Mouse (Mus musculus) ovary, postnatal 10 days (tissue): ENCODE results near the gene Arhgap24.

Experiments
- DNase-seq: peaks from one replicate; pipeline ENCODE4 v3.0.0; 2022; ENCODE audit warnings: low spot score

Arhgap24 gene

DNA sequence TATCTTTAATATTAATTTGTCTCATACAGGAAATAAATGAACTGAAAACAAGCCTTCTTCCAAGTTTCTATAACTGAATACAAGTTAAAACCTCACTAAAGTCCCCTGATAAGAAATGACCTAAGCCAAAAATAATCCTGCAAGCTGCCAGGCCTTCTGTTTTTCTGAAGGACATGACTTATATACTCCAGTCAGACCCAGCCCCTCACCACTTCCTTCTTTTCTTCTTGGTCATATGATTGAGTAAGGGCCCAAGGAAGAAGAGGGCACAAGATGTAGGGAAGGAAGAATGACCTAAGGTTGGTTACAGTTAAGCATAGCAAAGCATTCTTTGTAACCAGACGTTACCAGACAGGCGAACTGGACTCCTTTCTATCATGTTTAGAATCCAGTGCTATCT is 21.1 kb downstream of the Arhgap24 start:
- no peak for DNase-seq

DNA sequence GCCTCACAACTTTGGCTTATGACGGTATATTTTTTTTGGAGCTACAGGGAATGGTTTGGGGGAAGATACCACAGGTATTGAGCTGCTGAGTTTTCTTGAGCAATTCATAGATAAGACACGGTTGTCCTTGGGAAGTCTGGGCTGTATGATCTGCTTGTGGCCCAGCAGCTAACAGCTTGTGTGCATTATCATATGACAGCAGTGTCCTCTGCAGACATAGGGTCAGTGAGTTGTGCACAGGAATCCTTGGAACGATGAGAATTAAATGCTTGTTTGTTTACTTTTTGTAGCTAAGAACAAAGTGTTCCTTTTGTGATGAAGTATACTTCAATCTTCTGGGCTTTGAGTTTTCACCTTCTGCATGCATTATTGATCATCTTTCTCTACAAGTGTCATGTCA is 21.9 kb downstream of the Arhgap24 start:
- no peak for DNase-seq

DNA sequence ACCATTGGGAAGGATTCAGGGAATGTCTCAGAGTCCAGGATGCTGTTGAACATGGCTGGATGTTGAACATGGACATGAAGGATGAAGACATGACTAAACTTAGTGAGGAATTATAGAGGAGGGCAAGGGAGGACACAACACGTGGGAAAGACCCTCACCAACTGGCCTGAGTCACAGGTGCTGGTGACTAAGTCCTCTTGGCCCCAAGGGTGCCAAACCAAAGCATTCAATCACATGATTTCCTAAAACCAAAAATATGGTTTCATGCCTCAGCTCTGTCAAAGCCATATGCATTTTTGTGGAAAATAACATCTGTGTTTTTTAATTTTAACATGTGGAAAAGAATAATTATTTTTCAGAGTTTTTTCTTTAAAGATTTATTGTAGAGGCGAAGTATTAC is 22.7 kb downstream of the Arhgap24 start:
- DNase-seq = no peak

DNA sequence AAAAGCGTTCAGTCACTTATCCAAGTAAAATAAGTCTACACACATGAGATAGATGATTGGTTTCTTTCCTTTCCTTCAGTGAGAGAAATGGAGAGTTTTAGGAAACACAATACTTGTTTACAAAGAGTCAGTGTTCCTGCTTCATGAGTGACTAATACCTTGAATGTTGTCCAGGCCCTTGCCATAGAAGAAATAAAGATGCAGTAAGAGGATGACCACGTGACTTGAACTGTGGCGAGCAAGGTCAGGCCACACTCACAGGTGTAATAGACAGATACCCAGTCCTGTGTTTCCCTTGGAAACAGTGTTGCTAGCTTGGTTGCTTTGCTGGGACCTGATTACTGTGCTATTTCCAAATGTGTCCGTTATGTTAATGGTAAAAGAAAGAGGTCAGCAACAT is 23.4 kb downstream of the Arhgap24 start:
- DNase-seq = no peak

DNA sequence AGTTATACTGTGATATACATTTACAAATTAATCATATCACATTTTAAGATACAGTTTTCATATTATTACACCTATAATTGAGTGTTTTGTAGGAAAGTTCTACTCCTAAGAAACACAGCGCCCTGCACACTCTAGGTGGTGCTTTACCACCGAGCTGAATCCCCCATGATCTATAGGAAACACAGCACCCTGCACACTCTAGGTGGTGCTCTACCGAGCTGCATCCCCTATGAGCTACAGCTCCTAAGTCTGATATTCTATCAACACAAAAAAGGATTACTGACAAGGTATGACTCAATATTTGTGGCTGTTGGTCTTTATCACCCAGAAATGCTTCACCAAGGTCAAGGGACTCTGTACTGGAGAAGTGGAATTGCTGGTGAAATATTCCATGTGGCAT is 27.0 kb downstream of the Arhgap24 start:
- no peak for DNase-seq

DNA sequence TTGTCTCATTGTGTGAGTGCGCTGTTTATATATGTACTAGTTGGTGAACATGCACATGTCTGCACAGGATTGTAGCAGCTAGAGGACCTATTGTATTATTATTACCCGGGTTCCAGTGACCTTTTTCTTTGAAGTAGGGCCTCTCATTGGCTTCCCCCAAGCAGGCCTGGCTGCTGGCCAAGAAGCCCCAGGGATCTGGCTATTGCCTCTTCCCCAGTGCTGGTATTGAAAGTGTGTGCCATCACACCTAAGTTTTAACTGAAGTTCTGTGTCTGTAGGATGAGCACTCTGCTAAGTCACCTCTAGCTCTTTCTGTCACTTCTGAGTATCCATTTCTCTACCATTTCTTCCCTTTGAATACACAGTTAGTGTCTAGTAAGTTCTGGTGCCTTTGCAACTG is 28.2 kb downstream of the Arhgap24 start:
- DNase-seq = no peak

DNA sequence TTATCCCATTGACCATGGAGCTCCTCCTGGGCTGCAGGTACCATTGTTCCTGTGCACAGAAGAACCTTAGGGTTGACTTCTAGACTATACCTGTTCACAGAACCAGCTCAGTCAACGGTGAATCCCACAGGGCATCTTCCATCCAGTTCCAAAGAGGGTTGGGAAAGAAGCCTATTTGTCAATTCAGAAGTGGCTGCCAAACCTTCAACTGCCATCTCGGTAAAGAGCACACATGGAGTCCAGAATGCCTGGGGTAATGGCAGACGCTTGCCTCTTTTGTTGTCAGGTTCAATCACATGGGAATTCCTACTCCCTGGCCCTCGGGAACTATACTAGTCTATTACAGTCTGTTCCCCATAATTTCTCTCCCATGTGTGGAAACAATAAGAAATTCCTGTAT is 30.5 kb downstream of the Arhgap24 start:
- DNase-seq = no peak

DNA sequence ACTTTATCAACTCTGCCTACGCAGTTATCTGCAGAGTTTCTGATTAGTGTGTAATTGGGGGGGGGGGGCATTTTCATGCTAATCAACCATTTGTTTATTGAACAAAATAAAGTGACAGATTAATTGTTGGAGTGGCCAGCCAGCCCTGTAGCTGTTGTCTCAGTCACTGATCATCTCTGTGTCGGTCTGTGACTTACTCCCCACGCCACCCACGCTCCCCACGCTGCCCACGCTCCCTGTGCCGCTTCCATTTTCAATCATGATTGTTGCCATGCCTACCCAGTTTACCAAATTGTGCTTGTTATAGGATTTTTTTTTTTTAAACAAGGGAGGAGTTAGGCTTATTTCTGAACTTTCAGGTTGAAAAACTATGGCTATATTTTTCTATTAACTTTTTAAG is 34.3 kb downstream of the Arhgap24 start:
- no peak for DNase-seq

DNA sequence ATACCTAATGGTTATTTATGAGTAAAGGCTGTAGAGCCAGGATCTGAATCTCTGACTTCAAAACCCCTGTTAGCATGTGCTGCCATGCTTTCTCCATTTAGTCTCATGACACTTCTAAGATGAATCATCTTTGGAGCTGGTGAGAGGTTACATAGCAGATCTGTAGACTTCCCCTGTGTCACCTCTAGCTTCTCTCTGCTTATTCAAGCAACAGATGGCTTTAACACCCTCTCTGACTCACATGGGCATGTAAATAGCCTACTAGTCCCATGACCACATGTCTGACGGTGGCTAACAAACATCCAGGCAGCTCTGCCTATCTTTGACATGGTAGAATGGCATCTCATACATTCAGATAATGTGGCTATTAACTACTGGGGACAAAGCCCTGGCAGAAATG is 39.3 kb downstream of the Arhgap24 start:
- DNase-seq = no peak

DNA sequence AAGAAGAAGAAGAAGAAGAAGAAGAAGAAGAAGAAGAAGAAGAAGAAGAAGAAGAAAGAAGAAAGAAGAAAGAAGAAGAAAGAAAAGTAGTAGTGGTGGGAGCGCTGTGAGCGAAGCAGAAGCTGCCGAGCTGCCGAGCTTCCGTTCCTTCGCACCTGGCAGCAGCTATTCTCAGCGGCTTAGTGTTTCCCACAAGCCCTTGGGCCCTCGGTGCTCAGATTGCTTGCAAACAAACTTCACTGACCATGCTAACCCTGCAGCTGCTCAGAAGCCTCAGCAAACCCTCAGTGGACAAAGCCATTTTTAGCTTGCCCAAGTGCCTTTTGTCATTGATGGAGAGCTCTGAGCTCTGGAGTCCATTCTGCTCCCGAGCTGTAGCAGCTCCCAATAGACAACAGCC is 54.1 kb downstream of the Arhgap24 start:
- no peak for DNase-seq

DNA sequence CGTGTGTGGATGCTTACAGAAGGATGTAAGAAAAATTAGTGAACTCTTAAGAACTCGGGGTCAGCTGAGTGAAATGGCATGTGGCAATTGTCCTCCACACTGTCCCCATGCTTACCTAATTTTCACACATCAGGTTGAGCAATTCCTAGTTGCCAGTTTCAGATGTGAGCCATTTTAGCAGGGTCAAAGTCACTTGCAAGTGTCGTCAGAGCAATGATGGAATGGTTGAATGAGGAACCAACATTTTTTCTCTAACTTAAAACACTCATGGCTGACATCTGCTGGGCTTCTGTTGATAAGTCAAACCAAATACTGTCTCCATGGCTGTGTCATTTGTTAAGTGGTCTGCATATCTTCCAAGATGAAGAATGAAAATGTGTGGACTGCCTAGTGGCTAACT is 56.6 kb downstream of the Arhgap24 start:
- DNase-seq = no peak

DNA sequence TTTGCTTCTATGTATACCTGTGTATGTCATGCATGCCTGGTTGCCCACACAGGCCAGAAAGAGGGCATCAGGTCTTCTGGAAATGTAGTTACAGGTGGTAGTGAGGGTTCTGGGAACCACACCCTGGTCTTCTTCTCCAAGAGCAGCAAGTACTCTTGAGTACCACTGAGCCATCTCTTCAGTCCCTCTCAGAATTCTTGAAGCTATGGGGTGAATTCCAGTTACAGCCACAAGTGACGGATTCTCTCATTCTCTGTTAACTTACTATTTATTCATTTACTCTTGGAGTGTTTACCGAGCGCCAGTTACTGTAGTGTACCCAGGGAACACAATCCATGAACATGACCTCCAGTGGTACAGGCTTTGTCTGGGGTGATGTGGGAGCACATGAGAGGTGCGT is 65.1 kb downstream of the Arhgap24 start:
- no peak for DNase-seq

DNA sequence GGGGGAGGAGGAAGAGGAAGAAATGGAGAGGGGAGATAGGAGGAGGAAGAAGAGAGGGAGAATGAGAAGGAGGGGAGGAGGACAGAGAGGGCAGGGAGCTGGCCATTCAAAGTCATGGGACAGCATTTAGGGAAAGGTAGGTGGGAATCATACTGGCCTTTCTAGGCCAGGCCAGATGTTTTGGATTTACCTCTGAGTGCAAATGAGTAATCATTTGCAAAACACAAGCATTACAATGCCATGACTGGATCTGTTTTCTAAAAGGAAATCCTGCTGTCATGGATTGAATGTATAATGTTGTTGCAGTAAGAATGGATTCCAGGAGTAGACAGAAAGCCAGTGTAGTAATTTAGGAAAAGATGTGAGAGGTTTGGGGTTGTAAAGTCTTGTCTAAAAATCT is 66.6 kb downstream of the Arhgap24 start:
- DNase-seq = no peak

DNA sequence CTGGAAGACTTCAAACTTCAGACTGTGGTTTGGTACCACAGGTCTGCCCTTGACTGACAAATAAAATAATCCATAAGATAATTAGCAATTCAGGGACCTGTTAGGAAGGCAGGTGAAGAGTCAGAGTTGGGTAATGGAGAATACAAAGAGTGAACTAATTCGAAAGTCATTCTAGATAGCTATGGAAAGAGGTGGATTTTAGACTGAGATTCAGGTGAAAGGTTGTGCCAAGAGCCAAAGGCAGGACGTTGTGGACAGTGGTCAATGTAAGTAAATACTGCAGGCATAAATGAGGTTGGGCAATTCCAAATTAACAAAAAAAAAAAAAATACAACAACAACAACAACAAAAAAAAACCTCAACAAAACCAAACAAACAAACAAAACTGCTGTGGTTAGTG is 67.2 kb downstream of the Arhgap24 start:
- no peak for DNase-seq

DNA sequence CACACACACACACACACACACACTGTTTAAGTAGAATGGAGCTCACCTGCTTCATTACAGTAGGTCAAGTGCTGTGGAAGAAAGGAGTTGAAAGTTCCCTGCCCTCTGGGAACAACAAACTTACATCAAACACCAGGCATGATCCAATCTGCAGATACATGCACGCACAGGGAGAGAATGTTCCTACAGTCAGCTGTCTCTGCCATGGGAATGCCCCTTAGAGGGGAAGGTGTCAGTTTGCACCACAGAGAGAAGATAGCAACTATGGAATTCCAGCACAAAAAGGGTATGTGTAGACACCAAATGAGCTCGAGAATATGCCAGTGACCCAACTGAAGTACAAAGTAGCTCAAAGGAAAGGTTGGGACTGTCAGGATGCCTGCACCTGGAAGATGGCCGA is 69.0 kb downstream of the Arhgap24 start:
- no peak for DNase-seq

DNA sequence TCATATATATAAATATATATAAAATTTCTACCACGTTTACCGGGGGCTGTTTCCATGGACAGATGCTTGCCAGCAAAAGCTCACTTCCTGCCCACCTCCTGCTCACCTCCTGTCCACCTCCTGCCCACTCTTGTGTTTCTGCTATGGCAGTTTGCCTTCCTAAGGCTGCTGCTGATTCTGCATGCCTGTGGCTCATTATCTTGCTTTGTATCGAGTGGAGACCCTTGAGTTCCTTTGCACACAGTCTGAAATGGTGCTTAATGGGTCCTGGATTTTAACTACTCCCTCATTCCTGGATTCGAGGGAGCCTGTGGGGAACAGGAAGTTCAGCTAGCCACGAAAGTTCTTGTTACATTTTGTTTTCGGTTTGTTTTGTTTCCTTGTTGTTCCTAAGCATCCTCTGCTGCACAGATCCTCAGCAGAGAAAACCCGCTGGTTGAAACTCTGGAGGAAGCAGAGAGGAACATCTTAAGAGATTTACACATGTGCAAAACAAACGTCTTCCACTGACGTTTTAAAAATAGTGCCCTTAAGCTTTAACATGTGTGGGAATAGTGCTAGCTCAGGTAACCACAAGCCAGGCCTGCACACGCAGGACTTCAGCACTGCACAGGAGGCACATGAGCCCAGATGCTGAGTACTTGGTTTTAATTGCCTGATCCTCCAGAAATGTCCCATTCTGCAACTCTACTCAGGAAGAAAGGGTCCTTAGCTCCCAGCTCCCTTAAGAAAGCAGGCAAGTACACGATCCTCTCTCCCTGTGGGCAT is 69.9 kb downstream of the Arhgap24 start:
- DNase-seq = no peak

DNA sequence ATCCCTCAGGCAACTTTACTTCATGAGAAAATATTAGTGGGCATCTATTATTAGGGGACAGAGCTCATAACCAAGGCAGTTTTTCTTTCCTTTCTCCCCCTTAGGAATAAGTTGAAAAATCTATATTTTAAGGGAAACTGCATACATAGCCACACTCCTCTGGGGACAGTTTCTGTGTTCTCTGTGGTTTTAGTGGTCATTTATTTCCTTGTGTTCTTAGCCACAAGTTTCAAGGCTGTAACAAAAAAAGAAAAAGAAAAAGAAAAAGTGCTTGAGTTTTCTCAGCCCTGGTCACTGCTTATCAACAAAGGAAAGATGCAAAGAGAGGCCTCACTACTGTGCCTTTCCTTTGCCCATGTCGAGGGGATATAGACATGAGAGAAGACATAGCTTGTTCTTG is 71.3 kb downstream of the Arhgap24 start:
- DNase-seq = no peak

DNA sequence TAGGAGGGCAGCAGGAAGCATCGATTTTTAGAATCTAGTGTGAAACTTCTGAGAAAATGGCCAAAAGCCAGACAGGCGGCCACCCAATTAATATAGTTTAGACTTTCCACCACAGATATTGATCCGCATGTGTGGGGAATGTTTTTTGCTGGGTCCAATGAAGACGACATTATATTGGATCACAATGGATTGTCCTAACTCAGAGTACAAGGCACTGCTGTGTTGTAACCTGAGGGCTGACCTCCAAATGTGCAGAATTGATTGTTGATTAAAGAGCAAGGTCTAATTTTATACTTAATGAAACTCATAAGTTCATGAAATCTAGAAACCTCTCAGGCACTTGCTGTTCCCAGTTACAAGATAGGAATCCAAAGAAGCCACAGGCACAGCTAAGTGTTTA is 74.8 kb downstream of the Arhgap24 start:
- no peak for DNase-seq

DNA sequence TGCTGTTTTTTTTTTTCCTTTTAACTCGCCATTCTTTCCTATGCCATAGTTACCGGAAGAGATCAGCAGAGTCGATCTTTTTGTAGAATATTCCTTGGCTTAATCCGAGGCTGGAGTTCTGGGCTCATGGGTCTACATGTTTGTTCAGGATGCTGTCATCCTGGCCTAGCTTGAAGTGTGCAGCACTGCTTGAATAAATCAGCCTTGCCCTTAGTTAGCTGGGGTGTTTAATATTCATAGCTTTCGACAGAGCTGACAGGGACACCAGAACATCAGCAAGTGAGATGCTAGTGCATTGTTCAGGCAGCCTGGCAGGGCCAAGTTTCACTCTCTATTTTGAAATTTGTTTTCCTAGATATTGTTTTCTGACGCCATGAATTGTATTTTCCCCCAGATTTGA is 79.1 kb downstream of the Arhgap24 start:
- DNase-seq = no peak

DNA sequence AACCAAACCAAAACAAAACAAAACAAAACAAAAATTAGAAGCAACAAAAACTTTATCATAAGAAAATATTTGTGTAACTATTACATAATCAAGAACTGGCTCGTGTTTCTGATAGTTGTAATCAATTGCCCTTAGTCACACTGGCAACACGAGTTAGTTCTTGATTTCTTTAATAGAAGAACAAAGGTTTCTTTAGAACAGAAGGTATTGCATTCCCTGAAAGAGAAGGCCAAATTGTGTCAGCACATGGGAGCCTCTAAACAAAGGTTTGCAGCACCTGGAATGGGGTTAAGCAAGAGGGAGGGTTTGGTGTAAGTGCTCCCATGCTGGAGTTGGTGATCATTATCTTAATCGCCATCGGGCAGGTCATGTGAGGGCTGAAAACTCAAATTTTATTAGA is 82.8 kb downstream of the Arhgap24 start:
- DNase-seq = no peak

DNA sequence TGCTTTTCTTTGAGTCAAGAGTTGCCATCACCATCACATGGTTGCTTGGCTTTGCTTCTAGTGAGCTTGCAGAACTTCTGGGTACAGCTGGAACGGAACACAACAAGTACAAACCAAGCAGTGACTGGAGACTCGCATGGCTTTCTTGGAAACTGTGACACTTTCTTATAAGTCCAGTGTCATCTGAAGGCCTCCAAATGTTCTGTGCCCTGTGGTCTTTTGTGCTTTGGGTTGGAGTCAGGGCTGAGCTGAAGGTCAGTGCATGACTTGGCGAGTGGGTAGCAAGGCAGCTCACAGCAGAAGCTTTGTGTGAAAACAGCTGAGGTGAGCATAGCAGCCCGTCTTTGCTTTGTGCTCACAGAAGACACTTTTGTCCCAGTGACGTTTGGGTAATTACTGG is 87.6 kb downstream of the Arhgap24 start:
- DNase-seq = no peak

DNA sequence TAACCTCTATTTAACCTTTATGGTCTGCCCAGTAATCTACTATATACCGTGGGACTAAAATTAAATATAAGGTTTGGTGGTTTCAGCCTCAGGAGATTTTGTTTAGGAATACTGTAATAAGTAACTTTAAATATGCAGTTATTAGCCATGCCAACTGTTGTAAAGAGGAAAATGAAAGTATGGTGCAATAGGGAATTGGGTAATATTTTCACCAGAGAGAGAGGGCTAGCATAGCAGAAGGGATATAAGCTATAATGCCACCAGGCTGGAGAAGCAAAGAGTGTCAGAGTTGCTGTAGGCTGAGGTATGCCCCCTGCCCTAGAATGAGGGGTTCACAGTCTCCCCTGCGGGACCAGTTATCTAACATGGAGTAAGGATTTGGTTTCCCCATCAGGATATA is 90.3 kb downstream of the Arhgap24 start:
- no peak for DNase-seq

DNA sequence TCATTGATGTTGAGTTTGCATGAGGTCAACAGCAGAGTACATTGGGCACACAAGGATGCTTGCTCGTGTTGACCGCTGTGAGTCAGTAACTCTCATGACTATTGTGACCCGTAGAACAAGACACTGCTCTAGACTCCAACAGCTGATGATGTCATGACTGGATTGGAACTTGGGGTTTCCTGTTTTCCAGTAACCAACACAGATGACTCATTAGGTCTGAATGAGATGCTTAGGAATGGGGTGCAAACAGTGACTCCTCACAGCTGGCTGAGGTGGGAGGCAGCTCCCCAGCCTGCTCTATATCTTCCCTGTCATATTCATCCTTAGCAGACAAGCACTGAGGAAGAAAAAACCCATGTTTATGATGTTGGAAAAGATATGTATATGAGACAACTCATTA is 95.6 kb downstream of the Arhgap24 start:
- no peak for DNase-seq

DNA sequence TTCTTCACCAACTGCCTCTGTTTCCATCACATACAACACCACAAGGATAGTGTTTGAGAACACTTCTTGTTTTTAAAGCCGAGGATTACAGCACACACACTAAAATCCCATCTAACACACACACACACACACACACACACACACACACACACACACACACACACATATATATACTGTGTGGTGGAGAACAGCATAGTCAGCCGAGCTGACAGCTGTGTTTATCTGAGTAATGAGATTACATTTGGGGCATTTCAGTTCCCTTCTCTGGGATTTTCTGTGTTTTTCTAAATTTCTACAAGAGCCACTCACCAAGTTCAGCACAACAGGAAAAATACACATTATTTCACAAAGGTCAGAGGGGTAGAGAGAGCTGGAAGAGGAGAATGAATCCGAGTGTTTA is 96.5 kb downstream of the Arhgap24 start:
- no peak for DNase-seq

DNA sequence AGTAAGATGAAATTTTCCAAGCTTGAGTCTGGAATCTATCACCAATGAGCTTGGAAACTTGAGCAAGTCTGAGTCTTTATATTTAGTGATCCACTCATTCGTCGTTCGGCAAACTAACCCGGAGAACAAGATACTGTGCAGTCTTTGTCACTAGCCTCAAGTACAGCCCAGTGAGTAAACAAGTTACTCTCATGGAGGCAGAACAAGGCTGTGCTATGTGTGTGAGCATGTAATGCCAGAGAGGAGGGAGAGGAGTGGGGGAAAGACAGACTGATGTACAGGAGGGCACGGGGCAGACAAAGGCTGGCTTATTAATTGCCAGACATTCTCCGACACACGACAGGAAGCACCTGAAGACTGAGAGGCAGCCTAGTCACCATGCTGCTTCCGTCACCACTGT is 97.2 kb downstream of the Arhgap24 start:
- DNase-seq = no peak
